Mouse (Mus musculus): Measurements from ENCODE around the gene Pigs. TPM values are rescaled to one million over a fixed set of nuclear protein-coding genes. Genes with fewer than 3 reads are reported as not detected.

Gene Pigs
- polyA plus RNA-seq, 1 experiment, result 64.4 TPM

Other genes with a start within 250 kb of the Pigs start
- gene Eral1, start 248.0 kb upstream of the Pigs start, polyA plus RNA-seq (2012; rRNA removed), result 26.1 and 27.3 TPM in 2 replicates
- gene Fam222b, start 233.8 kb upstream of the Pigs start, polyA plus RNA-seq (2012; rRNA removed), result 7.8 and 14.5 TPM in 2 replicates
- gene Traf4, start 162.8 kb upstream of the Pigs start, polyA plus RNA-seq (2012; rRNA removed), result 68.9 and 93.3 TPM in 2 replicates
- gene Nek8, start 151.7 kb upstream of the Pigs start, polyA plus RNA-seq (2012; rRNA removed), result 6.6 and 9.1 TPM in 2 replicates
- 6.8 and 15.2 TPM in 2 replicates for gene Tlcd1, start 151.7 kb upstream of the Pigs start, polyA plus RNA-seq (2012; rRNA removed)
- gene Rpl23a, start 144.8 kb upstream of the Pigs start, polyA plus RNA-seq (2012; rRNA removed), result 262 and 337 TPM in 2 replicates
- gene Rab34, start 140.0 kb upstream of the Pigs start, polyA plus RNA-seq (2012; rRNA removed), result 10.7 and 11.2 TPM in 2 replicates
- gene Proca1, start 135.0 kb upstream of the Pigs start, polyA plus RNA-seq (2012; rRNA removed), result 0.30 TPM in 1 of 2 replicates, not detected in the other
- gene Sdf2, start 82.7 kb upstream of the Pigs start, polyA plus RNA-seq (2012; rRNA removed), result 94.8 and 111 TPM in 2 replicates
- gene Supt6, start 82.4 kb upstream of the Pigs start, polyA plus RNA-seq (2012; rRNA removed), result 17.4 and 19.8 TPM in 2 replicates
- 49.5 and 72.1 TPM in 2 replicates for gene 2610507B11Rik, start 66.7 kb upstream of the Pigs start, polyA plus RNA-seq (2012; rRNA removed)
- 0.22 and 0.32 TPM in 2 replicates for gene BC030499, start 37.6 kb upstream of the Pigs start, polyA plus RNA-seq (2012; rRNA removed)
- gene Spag5, start 26.9 kb upstream of the Pigs start, polyA plus RNA-seq (2012; rRNA removed), result 11.2 and 15.8 TPM in 2 replicates
- gene Aldoc, start 5.4 kb upstream of the Pigs start, polyA plus RNA-seq (2012; rRNA removed), result 7.0 and 7.4 TPM in 2 replicates
- 27.1 and 31.2 TPM in 2 replicates for gene Unc119, start 15.1 kb downstream of the Pigs start, polyA plus RNA-seq (2012; rRNA removed)
- gene Foxn1, start 58.1 kb downstream of the Pigs start, polyA plus RNA-seq (2012; rRNA removed), result not detected in 2 replicates
- 171 and 272 TPM in 2 replicates for gene Slc13a2, start 93.8 kb downstream of the Pigs start, polyA plus RNA-seq (2012; rRNA removed)
- 26.6 and 27.5 TPM in 2 replicates for gene Slc46a1, start 137.3 kb downstream of the Pigs start, polyA plus RNA-seq (2012; rRNA removed)
- gene Sarm1, start 169.3 kb downstream of the Pigs start, polyA plus RNA-seq (2012; rRNA removed), result 0.46 and 0.53 TPM in 2 replicates
- gene Vtn, start 170.7 kb downstream of the Pigs start, polyA plus RNA-seq (2012; rRNA removed), result 3.2 and 3.4 TPM in 2 replicates
- gene Sebox, start 175.0 kb downstream of the Pigs start, polyA plus RNA-seq (2012; rRNA removed), result not detected in 2 replicates
- 11.1 and 13.0 TPM in 2 replicates for gene Tmem199, start 183.8 kb downstream of the Pigs start, polyA plus RNA-seq (2012; rRNA removed)
- 41.2 and 43.9 TPM in 2 replicates for gene Poldip2, start 183.8 kb downstream of the Pigs start, polyA plus RNA-seq (2012; rRNA removed)
- 54.0 and 80.5 TPM in 2 replicates for gene Tnfaip1, start 207.9 kb downstream of the Pigs start, polyA plus RNA-seq (2012; rRNA removed)
- 91.9 and 98.7 TPM in 2 replicates for gene Ift20, start 207.9 kb downstream of the Pigs start, polyA plus RNA-seq (2012; rRNA removed)
- 71.8 and 74.3 TPM in 2 replicates for gene Tmem97, start 222.4 kb downstream of the Pigs start, polyA plus RNA-seq (2012; rRNA removed)